Mouse (Mus musculus): ENCODE measurements around the gene Ephb4.

The Ephb4 gene

DNA sequence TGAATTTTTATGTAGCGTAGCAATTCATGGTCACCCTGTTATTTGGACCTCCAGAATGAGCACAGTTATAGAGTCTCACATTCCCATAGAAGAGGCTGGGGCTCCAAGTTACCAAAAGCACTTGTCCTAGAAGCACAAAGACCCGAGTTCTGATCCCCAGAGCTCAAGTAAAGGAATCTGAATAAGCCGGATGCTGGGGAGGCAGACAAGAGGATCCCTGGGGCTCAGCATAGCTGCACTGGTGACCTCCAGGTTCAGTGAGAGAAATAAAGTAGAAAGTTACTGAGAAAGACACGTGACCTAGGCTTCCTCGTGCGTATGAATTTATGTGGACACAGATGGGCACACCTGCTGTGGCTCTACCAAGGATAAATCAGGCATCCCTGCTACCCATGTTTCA is 14.8 kb upstream of the Ephb4 start:
- DNase-seq (ENCODE audit: low spot score): no peak

DNA sequence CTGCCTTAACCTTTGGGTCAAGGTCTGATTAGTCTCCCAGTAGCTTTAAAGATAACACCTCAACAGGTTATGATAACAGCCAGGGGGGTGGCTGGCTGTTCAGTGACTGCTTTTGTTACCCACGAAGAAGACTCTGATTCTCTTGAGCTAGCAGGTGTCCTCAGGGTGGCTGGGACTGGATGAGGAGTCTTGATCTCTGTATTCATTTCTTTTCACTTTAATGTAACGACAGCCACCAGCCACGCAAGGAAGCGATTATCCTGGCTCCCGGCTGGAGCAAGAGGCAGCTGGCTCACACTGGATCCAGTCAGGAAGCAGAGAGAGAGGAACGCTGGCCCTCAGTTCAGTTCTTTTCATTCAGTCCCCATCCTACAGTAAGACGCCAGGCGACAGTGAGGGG is 12.7 kb upstream of the Ephb4 start:
- DNase-seq (ENCODE audit: low spot score): no peak

DNA sequence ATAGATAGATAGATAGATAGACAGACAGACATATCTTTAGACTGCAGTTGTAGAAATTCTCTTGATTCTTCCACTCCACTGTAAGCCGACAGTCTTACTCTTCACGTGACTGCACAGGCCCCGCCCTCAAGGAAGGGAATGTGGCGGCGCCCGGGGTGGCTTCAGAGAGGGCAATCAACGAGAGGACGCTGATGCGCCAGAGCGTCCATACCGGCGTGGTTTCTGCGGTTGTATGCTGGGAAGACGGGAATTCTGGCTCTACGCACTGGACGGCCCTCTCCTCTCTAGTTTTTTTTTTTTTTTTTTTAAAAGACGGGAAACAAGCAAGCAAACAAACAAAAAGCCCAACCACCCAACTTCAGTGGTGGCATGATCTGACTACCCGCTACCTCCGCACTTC is 11.7 kb upstream of the Ephb4 start:
- DNase-seq (ENCODE audit: low spot score): peak; percentile 91

DNA sequence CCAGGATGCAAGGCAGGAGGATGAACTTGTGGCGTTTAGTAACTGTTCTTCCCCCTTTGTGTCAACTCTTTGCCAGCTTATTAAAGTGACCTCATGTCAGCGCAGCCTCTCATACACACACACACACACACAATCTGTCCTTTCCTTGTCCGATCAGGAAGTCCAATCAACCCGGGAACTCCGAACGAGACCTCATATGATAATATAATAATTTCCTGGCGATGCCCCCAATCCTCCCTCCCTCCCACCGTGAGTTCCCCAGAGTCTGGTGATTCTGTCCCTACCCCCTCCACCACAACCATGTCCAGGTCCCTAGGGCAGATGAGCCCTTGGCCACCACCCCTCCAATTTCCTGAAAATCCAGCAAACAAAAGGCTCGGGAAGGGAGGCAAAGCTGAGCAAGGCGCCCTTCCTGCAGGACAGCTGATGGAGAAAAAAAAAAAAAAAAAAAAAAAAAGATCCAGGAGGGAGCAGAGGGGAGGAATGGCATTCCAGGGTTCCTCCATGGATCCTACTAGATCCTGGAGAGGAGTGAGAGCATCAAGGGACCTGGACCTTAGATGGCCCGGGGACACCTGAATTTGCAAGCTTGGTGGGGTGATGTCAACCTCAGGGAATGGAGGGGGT is 11.1 kb upstream of the Ephb4 start:
- DNase-seq (ENCODE audit: low spot score): no peak

DNA sequence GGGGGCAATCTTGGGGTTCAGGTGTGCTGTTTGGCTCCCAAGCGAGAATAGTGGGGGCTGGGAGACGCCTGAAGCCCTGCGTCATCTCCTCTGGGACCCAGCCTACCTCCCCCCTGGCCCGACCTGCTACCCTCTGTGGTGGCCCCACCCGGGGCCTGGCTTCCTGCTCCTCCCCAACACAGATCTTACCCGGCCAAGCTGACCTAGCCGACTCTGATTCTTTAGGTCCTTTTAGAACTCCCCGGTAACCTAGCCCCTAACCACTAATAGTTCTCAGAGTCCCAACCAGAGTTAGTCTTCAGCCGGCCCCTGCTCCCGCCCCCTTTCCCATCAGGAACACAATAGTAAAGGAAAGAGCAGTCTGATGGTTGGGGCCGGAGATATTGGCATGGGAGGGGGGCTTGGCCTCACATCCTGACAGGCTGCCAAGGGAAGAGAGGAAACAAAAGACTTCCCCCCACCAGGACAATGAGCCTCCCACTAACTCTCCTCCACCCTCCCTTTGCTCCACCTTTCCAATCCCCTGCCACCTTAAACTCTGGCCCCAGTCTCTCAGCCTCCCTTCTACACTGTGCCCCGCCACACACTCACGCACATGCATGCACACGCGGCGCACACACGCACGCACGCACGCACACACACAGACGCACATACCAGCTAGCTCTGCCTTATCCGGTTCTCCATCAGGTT is 10.5 kb upstream of the Ephb4 start:
- DNase-seq (ENCODE audit: low spot score): no peak

DNA sequence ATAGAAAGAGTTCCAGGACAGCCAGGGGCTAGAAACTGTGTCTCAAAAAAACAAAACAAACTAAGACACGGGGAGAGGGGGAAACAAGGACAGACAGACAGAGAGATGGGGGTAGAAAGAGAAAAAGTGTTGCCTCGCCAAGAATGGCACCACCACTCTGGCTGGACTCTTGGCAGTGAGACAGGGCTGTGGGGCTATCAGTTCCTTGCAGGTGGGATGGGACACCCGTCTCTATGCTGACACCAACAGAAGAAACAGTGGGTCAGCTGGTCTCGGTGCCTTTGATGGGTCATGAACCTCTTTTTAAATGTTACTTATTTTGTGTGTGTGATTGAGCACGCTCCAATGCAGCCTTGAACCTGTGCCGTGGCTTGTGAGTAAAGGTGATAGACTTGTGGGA is 9.7 kb upstream of the Ephb4 start:
- DNase-seq (ENCODE audit: low spot score): no peak

DNA sequence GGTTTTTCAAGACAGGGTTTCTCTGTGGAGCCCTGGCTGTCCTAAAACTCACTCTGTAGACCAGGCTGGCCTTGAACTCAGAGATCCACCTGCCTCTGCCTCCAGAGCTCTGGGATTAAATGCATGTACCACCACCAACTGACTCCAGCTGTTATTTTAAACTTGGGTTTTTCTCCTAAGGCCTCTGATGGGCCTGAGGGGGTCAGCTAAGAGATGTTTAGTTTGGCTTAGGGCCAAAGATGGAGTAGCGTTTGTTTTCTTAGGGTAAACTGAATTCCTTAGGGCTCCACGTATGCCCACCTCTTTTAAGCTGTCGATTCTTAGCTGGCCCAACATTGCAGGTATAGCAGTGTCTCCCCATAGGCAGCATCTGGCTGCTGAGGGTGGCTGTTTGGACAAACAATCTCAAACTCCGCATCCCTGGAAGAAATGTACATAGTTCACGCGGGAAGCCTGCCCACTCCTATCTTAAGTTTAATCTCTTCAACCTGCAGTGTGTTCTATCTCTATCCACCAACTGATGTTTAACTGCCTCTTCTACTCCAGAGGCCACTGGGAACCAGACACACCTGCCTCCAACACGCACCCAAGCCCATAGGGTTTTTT is 7.4 kb upstream of the Ephb4 start:
- no peak for DNase-seq (ENCODE audit: low spot score)

DNA sequence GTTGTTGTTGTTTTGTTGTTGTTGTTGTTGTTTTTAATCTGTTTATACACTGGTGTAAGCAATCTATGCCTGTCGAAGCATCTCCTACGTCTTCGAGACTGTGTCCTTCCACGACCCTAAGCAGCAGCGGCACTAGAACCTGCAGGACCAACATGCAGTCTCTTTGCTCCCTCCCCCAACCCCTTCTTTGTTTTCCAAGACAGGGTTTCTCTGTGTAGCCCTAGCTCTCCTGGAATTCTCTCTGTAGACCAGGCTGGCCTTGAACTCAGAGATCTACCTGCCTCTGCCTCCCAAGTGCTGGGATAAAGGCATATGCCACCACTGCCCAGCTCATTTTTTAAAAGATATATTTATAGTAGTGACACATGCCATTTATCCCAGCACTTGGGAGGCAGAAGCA is 6.5 kb upstream of the Ephb4 start:
- DNase-seq (ENCODE audit: low spot score): no peak

DNA sequence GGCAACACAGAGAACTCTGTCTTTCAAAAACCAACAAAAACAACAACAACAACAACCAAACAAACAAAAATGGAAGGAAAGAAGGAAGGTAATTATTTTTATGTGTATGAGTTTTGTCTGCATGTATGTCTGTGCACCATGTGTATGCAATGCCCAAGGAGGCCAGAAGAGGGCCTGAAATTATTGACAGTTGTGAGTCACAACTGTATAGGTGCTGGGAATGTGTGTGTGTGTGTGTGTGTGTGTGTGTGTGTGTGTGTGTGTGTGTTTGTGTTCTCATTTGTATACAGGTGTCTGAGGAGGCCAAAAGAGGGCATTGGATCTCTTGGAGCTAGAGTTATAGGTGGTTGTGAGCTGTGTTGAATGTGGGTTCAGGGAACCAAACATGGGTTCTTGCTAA is 6.0 kb upstream of the Ephb4 start:
- no peak for DNase-seq (ENCODE audit: low spot score)

DNA sequence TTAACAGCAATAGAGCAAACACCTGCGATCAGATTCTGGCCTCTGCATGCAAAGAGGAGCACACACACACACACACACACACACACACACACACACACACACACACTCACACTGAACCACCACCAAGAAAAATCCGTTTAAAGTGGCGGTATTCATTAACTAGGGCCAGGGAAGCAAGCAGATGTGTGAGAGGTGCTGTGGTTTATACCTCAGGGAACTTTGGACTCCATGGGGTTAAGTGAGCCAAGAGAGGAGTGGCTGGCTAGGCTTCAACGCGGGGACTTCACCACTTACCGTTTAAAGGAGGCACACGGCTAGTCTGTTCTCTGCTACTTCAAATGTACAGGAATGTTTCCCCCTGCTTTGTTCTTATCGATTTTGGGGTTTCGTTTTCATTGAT is 4.1 kb upstream of the Ephb4 start:
- no peak for DNase-seq (ENCODE audit: low spot score)

DNA sequence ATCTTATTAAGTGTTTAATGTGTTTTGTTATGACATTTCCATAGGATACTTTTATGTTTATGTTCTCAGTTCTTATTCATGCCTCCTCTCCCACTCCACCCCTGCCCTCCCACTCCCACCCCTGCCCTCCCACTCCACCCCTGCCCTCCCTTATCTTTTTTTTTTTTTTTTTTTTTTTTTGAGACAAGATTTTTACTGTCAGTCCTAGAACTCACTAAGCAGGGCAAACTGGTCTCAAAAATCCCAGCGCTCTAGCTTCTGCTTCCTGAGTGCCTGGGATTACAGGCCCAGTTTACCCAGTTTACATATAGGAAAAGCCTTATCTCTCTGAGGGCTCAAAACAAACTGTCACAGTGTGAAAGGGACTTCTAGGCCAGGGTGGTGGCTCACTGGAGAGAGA is 3.5 kb upstream of the Ephb4 start:
- DNase-seq (ENCODE audit: low spot score): no peak

DNA sequence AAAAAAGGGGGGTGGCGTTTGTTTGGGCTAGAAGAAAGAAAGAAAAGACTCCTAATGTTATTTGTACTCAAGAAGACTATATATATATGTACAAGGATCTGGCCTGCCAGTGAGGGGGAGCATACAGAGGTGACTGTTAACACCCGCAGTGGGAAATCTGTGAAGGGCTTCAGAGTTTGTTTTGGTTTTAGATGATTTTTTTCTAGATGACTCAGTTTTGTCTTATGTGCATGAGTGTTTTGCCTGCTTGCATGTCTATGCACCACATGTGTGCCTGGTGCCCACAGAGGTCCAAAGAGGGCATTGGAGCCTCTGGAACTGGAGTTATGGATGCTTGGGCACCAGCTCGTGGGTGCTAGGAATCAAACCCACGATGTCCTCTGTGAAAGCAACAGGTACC is 2.9 kb upstream of the Ephb4 start:
- DNase-seq (ENCODE audit: low spot score): no peak

DNA sequence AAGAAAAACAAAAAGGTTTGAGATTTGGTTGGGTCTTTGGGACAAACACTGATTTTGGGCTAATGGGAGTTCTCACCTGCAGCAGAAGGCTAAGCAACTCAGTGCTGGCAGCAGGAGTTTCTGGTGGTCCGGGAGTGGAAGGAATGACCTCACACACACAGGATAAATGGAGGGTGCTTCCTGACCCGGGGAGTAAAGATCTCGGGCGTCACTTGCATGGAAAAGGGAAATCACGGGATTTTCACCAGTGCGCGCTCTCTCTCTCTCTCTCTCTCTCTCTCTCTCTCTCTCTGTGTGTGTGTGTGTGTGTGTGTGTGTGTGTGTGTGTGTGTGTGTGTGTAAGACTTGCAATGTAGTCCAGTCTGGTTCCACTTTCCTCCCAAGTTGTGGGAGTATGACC is 2.1 kb upstream of the Ephb4 start:
- DNase-seq (ENCODE audit: low spot score): no peak

DNA sequence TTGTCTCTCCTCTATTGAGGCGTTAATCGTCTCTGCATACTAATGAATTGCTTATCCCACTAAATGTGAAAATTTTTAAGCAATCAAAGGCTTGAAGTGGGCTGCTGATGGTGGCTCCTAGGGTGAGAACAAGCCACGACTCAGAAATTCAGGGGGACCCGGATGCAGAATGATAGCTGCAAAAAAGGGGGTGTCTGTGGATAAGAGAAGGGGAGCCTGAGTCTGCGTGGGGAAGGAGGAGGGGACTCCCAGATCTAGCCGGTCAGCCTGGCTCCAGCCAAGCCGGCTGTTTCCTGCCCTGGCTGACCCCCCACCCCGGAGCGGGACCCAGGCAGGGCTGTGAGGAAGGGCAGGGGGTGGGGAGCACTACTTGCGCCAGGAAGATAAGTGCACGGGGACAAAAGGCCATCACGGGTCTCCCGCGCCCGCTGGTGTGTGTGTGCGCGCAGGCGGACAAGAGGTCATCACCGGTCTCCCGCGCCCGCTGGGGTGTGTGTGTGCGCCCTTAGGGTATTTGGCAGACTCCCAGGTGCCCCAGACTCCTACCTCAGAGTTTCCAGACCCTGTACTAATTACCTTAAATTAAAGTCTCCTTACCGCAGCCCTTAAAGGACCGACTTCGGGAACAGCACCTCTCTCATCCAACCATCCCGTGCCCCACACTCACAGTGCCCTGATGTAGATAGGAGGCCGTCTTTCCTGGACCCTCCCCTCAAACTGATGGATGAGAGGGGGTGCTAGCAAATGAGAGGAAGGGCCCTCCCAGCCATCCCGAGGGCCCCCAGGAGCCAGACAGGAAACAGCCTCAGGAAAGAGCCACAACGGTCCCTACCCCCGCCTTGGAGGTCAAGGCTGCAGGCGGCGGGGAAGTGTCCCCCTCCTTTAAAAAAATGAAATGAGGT is 1.2 kb upstream of the Ephb4 start:
- DNase-seq (ENCODE audit: low spot score): peak; percentile 56

DNA sequence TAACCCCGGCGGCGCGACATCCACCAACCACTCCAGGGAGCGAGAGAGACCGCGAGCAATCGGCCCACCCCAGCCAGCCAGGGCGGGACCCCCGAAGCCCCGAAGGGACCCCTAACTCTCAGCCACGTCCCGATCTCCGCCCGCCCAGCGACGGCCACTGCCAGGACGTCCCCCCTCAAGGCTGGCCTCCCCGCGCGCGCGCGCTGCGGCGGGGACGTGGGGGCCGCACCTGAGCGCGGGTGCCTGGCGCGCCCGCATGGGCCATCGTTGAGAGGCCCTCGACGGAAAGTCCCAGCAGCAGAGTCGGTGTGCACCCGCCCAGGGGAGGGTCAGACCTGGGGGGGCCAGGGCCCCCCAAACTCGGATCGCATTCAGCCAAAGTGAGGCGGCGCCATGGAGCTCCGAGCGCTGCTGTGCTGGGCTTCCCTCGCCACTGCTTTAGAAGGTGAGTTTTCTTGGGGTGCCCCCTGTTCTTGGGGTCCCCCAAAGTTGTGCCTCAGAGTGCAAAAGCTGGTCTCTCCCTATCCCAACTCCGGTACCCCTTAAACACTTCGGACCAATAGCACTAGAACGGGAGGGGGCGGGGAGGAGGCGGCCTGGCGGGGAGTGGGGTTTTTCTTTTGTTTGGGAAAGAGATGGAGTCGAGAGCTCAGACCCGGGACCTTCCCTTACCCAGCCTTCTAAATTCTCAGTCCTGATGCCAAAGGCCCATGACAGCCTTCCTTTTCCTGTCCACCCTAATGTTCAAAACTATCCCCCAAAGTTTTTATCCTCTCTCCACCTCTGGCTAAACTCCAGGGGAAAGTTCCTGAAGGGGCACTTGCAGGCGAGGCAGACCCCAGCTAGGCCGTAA is 522 bp downstream of the Ephb4 start:
- DNase-seq (ENCODE audit: low spot score): no peak

DNA sequence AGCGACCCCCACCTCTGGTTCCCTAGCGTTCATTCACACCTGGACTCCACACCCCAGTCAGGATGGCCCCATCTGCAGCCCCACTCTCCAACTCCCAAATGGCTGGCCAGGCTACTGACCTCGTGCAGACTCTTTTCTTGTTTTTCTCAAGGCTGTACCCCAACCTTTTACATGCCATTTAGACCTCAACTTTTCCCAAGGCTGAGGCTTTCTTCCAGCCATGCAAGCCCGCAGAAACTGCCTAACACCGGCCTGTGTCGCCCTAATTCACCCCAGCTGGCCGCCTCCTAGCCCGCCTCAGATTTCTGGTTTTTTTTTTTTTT is 1.1 kb downstream of the Ephb4 start:
- DNase-seq (ENCODE audit: low spot score): no peak

DNA sequence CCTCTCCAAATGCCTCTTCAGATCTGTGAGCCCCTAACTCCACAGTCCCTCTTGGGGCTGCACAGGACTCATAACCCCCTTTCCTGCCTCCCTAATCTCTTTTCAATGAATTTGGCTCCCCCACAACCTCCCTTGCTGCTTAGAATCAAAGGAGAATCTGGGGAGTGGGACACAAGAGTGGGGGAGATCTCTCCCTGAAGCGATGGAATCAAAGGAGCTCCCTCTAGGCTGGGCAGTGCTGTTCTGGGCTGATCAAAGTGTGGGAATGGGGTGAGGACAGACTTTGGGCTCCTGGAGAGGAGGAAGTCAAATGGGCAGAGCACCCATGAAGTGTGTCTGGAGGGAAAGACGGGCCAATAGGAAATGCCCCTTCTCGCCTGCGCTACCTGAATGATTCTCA is 1.5 kb downstream of the Ephb4 start:
- no peak for DNase-seq (ENCODE audit: low spot score)

DNA sequence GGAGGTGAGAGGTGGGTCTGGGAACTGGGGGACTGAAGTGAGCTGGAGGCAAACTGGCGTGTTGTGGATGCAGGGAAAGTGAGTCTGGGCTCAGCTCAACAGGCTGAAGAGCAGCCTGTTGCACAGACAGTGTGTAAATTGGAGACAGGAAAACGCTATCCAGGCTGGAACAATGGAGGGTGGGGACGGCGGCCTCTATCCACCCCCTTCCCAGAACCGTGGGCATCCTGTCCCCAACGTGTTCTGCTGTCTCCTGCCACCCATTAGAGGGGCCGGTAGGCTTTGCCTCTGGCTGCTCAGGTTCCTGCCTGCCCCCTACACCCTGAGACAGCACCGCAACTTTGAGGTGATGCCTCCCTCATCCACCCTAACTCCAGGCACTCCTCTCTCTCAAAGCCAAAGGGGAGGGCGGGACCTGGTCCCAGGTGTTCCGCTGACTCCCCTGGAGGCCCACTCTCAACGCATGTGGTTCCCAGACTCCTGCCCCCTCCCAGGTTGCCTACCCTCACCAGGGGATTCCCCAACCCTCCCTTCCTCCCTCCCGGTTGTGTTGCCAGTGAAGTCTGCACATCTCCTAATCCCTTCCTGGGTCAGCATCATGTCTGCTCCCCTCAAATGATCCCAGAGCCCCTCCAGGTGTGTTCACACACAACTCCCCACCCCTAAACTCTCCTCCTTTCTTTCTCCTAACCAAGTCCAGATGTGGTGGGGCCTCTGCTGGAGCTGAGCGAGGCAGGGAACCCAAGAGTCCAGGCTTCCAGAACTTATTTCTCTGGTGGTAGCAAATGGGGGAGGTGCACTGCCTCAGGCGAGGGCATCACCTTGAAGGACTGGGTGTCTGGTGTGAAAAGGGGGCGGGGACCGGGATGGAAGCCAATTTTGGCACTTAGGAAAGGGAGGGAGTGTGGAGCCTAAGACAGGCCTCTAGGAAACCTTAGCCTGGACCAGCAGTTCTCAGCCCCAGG is 2.4 kb downstream of the Ephb4 start:
- no peak for DNase-seq (ENCODE audit: low spot score)

DNA sequence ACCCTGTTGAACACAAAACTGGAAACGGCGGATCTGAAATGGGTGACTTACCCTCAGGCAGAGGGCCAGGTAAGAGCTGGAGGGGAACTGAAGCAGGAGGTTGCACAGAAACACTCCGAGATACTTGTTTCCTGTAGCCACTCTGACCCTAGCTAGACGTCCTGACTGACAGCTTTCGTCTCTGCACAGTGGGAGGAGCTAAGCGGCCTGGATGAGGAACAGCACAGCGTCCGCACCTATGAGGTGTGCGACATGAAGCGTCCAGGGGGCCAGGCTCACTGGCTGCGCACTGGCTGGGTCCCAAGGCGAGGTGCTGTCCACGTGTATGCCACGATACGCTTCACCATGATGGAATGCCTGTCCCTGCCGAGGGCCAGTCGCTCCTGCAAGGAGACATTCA is 4.2 kb downstream of the Ephb4 start:
- DNase-seq (ENCODE audit: low spot score): no peak

DNA sequence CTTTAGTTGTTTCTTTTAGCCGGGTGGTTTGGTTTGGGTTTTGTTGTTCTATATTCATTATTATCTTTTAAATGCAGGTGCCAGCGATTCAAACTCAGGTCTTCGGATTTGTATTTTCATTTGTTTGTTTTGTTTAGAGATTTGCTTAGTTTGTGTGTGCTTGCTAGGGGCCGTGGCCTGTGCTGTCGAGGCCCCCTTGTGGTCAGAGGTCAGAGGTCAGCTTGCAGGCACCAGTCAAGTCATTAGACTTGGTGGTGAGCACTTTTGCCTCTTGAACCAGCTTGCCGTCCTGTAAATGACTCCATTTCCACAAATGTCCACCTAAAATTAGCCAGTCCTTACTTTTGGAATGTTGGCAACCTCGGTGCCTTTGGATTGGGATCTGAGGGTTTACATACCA is 8.5 kb downstream of the Ephb4 start:
- DNase-seq (ENCODE audit: low spot score): no peak

DNA sequence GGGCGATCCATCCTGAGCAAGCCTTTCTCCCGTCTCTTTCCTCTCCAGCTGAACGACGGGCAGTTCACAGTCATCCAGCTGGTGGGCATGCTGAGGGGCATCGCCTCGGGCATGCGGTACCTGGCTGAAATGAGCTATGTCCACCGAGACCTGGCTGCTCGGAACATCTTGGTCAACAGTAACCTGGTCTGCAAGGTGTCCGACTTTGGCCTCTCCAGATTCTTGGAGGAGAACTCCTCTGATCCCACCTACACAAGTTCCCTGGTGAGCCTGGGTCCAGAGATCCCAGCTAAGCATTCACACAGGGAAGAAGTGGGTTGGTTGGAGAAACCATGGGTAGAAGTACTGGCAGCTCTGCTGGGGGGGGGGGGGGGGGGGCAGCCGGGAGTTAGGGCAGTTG is 19.8 kb downstream of the Ephb4 start:
- DNase-seq (ENCODE audit: low spot score): no peak
